Mouse (Mus musculus): ENCODE data around the gene Lmna.
A peak's percentile ranks its signal among the peaks of the same experiment; 100 is the strongest.

Lmna gene

GRCm38 (mm10) chr3:88520078-88520477 is 10.3 kb upstream of the Lmna start:
- DNase-seq, result no peak

- no peak for DNase-seq
Measured at GRCm38 (mm10) chr3:88518411-88518810, 8.7 kb upstream of the Lmna start.

DNA sequence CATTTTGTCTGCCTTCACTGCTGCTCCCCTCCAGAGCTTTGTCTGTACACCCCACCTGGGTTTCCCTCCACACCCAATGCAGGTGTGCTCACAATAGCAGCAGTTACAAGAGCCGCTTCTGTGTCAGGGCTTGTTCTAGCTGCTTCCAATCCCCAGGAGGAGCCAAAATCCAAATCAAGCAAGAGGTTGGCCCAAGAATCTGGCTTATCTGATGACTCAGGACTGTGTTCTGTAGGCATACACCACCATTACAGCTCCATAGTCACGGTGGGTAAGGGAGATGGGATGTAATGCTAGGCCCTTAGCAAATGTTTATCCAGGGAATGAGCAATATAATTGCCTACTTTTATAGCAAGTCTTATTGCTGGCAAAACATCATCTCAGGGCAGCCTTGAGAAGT is 6.7 kb upstream of the Lmna start:
- no peak for DNase-seq

DNA sequence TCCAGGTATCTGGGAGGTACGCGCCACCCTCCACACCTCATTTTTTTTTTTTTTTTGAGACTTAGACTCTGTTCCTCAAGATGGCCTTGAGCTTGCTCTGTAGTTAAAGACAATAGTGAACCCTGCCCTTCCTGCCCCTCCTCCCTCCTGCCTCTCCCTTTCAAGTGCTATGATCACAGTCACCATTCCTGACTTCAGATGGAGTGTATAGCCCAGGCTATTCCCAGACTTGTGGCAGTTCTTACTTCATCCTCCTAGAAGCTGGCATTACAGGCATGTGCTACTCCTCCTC is 5.3 kb upstream of the Lmna start:
- no peak for DNase-seq

- DNase-seq, result no peak
Measured at GRCm38 (mm10) chr3:88514231-88515094, 4.7 kb upstream of the Lmna start.

GRCm38 (mm10) chr3:88513546-88514115 is 3.9 kb upstream of the Lmna start:
- peak; percentile 9 for DNase-seq

GRCm38 (mm10) chr3:88512896-88513545 is 3.3 kb upstream of the Lmna start:
- peak; percentile 30 for DNase-seq

DNA sequence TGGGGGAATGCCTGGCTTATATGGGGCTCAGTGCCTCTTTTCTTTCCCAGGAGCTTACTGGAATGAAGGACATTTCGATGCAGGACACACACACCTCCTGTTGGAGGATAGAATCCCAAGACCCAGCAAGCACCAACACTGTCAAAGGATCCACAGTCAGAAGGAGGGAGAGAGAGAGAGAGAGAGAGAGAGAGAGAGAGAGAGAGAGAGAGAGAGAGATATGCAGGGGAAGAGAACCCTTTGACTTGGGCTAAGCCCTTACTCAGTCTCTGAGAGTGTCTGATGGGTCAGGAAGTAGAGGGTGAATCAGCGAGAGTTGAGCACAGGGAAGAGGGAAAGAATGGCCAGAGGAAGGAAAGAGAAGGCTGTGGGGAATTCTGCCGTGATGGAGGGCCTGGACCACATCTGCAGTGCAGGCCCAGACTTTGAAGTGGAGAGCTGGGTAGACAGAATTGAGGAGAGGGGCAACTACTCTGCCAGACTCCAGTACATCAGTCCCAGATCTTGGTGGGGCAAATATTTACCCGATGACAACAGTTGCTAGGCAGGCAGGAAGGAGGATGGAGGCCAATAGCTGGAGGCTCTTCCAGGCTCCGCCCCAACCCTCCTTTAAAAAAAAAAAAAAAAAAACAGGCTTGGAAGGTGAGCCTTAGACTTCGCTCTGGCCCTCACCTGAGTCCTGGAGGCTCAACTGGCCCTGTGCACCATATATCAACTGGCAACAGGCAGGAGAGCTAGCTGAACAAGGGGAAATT is 2.6 kb upstream of the Lmna start:
- peak; percentile 17 for DNase-seq

DNA sequence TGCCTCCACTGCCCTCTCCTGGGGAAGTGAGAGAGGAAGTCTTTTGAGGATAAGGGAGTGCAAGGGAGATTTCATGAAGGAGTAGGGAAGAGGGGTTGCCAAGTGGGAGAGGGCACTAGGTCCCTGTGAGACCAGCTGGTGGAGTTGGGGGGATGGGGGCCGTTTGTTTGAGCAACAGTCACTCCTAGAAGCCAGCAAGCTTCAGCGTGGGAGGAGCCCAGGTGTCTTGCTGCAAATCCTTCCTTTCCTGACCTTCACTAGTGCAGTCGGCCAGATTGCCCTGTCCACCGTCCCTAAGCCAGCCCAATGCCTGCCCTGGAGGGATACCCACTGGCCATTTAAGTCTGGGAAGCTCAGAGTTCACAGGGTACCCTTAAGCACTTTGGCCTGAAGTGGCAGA is 1.8 kb upstream of the Lmna start:
- peak; percentile 32 for DNase-seq

GRCm38 (mm10) chr3:88510421-88511289 is 899 bp upstream of the Lmna start:
- no peak for DNase-seq

DNA sequence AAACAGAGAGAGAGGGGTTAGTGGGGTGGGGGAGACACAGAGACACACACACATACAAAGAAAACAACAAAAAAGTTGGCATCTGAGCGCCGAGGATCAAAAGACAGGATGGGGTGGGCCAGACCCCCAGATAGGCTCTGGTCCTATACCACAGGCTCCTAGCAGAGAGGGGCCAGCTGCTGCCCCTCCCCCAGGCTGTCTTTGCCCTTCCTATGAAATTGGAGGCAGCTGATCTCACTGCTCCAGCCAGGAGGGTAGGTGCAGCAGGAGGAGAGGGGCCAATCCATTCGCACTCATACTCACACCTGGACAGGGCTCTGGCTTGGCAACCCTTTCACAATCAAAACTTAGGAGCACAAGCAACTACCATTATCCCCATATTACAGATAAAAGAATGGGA is 506 bp downstream of the Lmna start:
- DNase-seq, result peak; percentile 27

GRCm38 (mm10) chr3:88505765-88506164 is 4.0 kb downstream of the Lmna start:
- DNase-seq, result peak; percentile 11

DNA sequence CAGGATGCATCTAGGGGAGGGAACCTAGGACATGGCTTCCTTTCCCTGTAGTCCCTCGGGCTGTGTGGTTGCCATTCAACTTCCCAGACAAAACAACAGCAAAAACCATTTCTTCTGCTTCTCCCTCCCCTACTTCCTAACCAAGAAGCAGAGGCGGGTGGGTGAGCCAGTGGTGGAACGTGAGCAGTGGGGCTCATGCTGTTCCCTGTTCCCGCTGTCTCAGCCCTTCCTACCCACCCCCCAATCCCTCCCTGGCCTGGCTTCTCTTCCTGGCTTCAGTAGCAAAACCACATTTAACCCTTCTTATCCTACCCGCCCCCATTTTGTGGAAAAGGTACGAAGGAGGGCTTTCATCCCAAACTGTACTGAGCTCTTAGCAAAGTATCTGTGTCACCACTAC is 4.7 kb downstream of the Lmna start:
- DNase-seq, result no peak

DNA sequence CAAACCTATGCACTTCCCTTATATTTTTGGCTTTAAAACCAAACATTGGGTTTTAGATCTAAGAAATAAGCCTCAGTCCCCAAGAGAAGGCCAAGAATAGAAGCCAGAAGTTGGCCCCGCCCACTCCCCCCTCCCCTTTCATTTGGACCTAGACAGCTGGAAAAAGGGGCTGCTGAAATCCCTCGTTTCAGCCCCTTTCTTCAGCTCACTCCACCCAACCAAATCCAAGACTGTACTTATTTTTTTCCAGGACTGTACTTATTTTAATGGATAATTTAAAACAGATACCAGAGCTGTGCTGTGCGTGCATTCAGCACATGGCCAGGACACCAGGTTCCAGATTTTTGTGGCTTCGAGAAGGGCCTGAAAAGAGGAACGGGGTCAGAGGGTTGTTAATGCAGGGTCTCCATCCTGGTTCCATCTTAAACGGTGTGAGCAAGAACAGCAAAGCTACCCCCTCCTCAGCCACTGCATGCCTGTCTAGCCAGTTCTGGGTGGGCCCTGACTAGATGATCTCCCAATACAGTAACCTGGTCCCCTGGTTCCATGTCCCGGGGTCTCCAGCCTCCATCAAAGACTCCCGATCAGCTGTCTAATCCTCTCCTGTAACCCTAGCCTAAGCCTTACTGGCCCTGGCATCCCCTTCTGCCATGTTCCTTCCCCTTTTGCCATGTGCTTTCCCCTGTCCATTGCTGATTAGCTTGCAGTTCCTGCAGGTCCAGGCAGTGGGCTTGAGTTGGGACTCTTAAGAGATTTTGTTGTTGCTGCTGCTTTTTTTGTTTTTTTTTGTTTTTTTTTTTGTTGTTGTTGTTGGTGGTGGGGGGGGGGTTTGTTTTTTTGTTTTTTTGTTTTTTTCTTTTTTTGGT is 5.6 kb downstream of the Lmna start:
- DNase-seq, result no peak

DNA sequence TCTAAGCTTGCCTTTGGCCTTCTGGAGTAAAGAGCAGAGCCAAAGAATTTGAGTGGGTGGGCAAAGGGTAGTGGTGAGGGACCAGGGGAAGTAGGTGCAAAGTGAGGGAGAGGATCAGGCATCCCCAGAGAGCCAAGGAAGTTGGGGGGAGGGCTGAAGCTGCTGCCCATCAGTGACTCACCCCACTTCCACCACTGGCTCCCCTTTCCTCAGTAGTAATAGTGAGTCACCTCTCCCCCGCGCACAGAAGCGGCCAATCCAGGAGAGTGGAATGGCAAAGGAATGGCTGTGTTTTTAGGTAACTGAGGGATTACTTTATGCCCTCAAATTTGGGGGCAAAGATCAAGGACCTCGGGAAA is 6.3 kb downstream of the Lmna start:
- DNase-seq, result no peak

DNA sequence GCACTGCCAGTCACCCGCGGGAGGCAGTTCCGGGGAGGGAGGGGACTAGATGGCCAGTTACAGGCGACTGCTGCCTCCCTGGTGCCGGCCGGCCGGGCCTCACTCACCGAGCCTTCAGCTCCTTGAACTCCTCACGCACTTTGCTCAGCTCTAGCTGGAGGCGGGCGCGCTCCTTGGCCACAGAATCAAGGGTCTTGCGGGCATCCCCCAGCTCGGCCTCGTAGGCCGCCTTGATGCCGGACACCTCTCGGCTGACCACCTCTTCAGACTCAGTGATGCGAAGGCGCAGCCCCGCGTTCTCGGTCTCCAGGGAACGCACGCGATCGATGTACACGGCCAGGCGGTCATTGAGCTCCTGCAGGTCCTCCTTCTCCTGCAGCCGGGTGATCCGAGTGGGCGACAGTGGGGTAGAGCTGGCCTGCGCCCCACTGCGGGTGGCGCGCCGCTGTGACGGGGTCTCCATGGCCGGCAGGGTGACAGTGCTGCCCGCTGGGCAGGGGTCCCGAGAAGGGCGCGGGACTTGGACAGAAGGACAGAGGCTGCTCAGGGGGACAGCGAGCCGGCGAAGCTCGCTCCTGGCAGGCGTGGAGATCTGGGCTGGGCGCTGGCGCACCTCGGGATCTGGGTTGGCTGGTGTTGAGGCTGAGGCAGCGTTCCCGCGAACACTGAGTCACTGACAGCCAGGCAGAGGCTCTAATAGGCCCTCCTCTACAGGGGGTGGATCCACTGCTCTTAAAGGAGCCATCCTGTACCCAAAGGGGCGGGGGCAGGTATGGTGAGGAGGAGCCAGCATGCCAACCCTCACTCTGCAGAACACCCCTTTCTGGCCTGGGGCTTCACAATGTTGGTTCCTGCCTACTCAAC is 6.9 kb downstream of the Lmna start:
- peak; percentile 91 for DNase-seq

DNA sequence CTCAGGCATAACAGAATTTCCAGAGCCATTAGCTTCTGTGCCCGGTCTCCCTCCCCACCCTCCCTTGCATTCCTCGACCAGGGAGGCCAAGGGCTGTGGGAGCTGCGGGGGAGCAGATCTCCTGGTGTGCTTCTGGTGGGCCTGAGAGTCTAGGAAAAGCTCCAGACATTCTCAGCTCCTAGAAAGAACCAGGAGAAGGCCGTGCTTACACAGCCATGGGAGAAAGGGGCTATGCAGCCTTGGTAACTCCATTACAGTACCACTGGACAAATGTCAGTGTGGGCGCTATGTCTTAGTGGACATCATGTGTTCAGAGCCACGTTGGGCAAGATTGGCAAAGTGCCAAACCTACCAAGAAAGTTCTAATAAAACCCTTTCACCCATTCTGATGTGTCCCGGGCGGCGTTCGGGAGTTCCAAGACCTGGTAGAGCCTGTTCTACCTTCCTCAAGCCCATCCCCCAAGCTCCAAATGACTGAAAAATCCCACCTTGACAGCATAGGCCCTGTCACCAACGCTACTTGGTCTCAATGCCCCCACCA is 7.7 kb downstream of the Lmna start:
- DNase-seq, result peak; percentile 62

DNA sequence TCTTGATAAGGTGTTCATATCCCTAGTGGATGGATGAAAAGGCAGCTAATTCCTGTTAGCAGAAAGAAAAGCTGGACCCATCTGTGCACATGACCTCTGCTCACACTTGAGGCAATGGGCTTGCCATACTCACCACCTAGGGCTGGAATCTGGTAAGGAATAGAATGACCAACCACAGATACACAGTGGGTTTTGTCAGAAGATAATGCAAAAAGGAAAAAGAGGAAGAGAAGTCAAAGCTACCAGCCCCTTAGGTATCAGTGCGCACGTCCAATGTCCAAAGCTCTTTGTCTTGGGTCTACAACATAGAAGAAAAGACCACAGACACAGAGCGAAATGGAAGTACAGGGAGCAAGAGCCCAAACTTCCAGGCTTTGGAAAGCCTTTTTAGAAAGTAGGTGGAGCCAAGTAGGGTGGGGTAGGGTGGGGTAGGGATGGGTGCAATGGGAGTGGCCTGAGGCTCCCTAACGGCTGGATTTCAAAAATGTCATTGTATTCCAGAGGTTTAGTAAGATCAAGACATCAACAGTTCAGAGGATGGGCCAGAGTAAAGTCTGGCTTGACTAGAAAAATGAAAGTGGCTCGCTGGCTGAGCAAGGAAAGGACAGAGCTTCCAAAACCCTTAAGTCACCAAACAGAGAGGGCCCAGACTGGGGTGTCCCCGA is 8.3 kb downstream of the Lmna start:
- DNase-seq, result no peak

GRCm38 (mm10) chr3:88500655-88501365 is 8.9 kb downstream of the Lmna start:
- peak; percentile 65 for DNase-seq

Data from kidney, postnatal 10 days (tissue).